8 mouse cellular contexts compared by ENCODE assay signal in the genomic region with DNA sequence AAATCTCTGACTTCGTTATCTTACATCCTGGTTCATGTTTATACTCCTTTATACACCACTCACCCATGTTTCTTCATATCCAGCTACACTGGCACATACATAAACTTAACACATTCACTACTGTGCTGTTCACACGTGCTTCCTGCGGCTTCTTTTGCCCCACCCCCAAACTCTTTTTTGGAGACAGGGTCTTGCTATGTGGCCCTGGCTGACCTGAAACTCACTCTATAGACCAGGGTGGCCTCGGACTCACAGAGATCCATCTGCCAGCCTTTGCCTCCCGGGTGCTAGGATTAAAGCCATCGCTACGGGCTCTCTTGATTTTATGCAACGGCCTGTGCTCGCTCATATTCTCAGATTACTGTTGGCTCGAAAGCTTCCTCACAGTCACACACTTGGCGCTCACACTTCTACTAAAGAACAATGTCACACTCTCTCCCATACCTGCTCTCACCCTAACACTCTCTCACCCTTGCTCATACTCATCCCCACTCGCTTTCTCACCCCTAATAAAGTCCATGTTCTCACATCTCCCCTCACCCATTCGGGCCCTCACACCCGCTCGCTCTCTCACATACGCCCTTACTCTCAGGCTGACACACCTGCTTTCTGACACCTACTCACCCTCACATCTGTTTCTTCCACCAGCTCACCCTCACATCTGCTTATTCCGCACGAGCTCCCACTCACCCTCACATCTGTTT. TPM values are rescaled to one million over a fixed set of nuclear protein-coding genes. Genes with fewer than 3 reads are reported as not detected.
DNase-seq lines count a peak whose midpoint lies in the region; ATAC-seq and TF ChIP-seq lines count a peak whose summit lies in the region.

No protein-coding gene starts in this region.

- WGBS in heart, embryonic 11.5 days (ENCODE audit: insufficient replicate concordance), result 13% methylated on average over 18 of the region's 18 CpGs
- WGBS in bone marrow, adult 2 months, result 6% methylated on average over 18 of the region's 18 CpGs
- 17% methylated on average over 18 of the region's 18 CpGs for WGBS in hindbrain, embryonic 14.5 days

- DNase-seq in heart, postnatal 25 days (ENCODE audit: low spot score), result no peak
- peak; percentile 17 for DNase-seq in 3T3-L1 (ENCODE audit: low read depth, low spot score)
- DNase-seq in hindbrain, embryonic 14.5 days (ENCODE audit: low spot score), result no peak
- DNase-seq in gastrocnemius, postnatal 4 days (ENCODE audit: low spot score in 2 of 2), result no peak
- no peak for DNase-seq in frontal cortex, adult 2 months (ENCODE audit: extremely low spot score in 1 of 2, low spot score in 1 of 2)

- no peaks in the 10 kb centered on the region for H3K9me3 ChIP-seq in heart, embryonic 11.5 days (replicated peaks; ENCODE audit: control insufficient read depth, low read length)
- no peaks in the 10 kb centered on the region for H3K9me3 ChIP-seq in hindbrain, embryonic 14.5 days (ENCODE audit: control insufficient read depth, low read length)

- H3K9ac ChIP-seq in heart, embryonic 11.5 days (ENCODE audit: low read depth, low read length), result peak overlapping the region; percentile 90
- H3K9ac ChIP-seq in hindbrain, embryonic 14.5 days, result peak overlapping the region; percentile 83

- TF ChIP-seq CTCF in bone marrow, adult 2 months (IDR thresholded peaks at IDR 0.05; ENCODE audit: control insufficient read depth, insufficient read depth, low read length), result no peak

- intact Hi-C loops in heart, postnatal 25 days (cut with DNase I), result no loop called here

- ATAC-seq in heart, embryonic 11.5 days (replicated peaks; ENCODE audit: insufficient number of reproducible peaks, low FRiP score, low TSS enrichment), result no peak
- no peak for ATAC-seq in hindbrain, embryonic 14.5 days (ENCODE audit: low FRiP score)
- peak; percentile 17 for ATAC-seq in megakaryocyte-erythroid progenitor cell, adult 5-6 weeks (replicated peaks; ENCODE audit: low FRiP score, low TSS enrichment, poor library complexity, severe bottlenecking)

- H3K27ac ChIP-seq in heart, embryonic 11.5 days (ENCODE audit: low read depth, low read length), result peak overlapping the region; percentile 57; the same call in 1 of the 2 replicates
- peak overlapping the region; percentile 25 for H3K27ac ChIP-seq in bone marrow, adult 2 months (ENCODE audit: control insufficient read depth, insufficient read depth, low read depth, low read length, poor library complexity)
- H3K27ac ChIP-seq in hindbrain, embryonic 14.5 days, result peak overlapping the region; percentile 79

- no peaks in the 10 kb centered on the region for H3K27me3 ChIP-seq in heart, embryonic 11.5 days (ENCODE audit: control insufficient read depth, insufficient read depth, low read length)
- H3K27me3 ChIP-seq in hindbrain, embryonic 14.5 days (ENCODE audit: control insufficient read depth, insufficient read depth, low read length), result no peaks in the 10 kb centered on the region

- no peaks in the 10 kb centered on the region for H3K36me3 ChIP-seq in heart, embryonic 11.5 days (ENCODE audit: control insufficient read depth, insufficient read depth, low read length)
- no peaks in the 10 kb centered on the region for H3K36me3 ChIP-seq in hindbrain, embryonic 14.5 days (replicated peaks; ENCODE audit: control insufficient read depth, insufficient read depth)

- peak overlapping the region; percentile 80 for H3K4me3 ChIP-seq in heart, embryonic 11.5 days (ENCODE audit: low read depth, low read length)
- peak overlapping the region; percentile 75 for H3K4me3 ChIP-seq in bone marrow, adult 2 months (replicated peaks; ENCODE audit: control insufficient read depth, low read depth, low read length)
- peak overlapping the region; percentile 73 for H3K4me3 ChIP-seq in hindbrain, embryonic 14.5 days (replicated peaks; ENCODE audit: low read length)

- peaks cover 16% of the 10 kb centered on the region for H3K4me1 ChIP-seq in heart, embryonic 11.5 days (ENCODE audit: control insufficient read depth, insufficient read depth, low read length)
- peaks cover 9% of the 10 kb centered on the region for H3K4me1 ChIP-seq in bone marrow, adult 2 months (ENCODE audit: control insufficient read depth, insufficient read depth, low read length)
- peaks cover 16% of the 10 kb centered on the region for H3K4me1 ChIP-seq in hindbrain, embryonic 14.5 days (replicated peaks; ENCODE audit: control insufficient read depth, insufficient read depth, low read length)

- peak overlapping the region; percentile 95 for H3K4me2 ChIP-seq in heart, embryonic 11.5 days
- peak overlapping the region; percentile 85 for H3K4me2 ChIP-seq in hindbrain, embryonic 14.5 days (replicated peaks)

- no peak for TF ChIP-seq POLR2A in bone marrow, adult 2 months (IDR thresholded peaks at IDR 0.05; ENCODE audit: borderline replicate concordance, control insufficient read depth, low read depth, low read length)

RNA-seq across cellular contexts. Expression of gene Chid1, which starts 0.7 kb away (rescaled TPM):
- polyA plus RNA-seq in heart, embryonic 11.5 days (2014; fragmentation: Nextera tagmentation; extraction: Ambion mirVana), result 35.0 and 46.7 TPM in 2 replicates
- 10 to 100 TPM; 46.6 to 47.1 TPM for total RNA-seq in heart, postnatal 25 days (2021)
- polyA plus RNA-seq in bone marrow, adult 2 months (2011; ENCODE audit: insufficient read depth, insufficient read length, low replicate concordance, missing spikeins), result 5.5 and 10.9 TPM in 2 replicates
- 45.5 and 47.8 TPM in 2 replicates for polyA plus RNA-seq in hindbrain, embryonic 14.5 days (2014; fragmentation: Nextera tagmentation; extraction: Ambion mirVana)
- total RNA-seq in megakaryocyte-erythroid progenitor cell, adult 5-6 weeks (2014; fragmentation: Nextera tagmentation), result 10.5 and 22.5 TPM in 2 replicates
- total RNA-seq in megakaryocyte-erythroid progenitor cell, adult 5-6 weeks (2017), result 31.8 and 44.9 TPM in 2 replicates
- total RNA-seq in gastrocnemius, postnatal 4 days (2021), result 10 to 100 TPM; 23.0 to 34.4 TPM
- 35.8 and 46.7 TPM in 2 replicates for polyA plus RNA-seq in frontal cortex, adult 2 months (2012; rRNA removed)

RNA-seq across cellular contexts. Expression of gene Ap2a2, which starts 23.0 kb away (rescaled TPM):
- polyA plus RNA-seq in heart, embryonic 11.5 days (2014; fragmentation: Nextera tagmentation; extraction: Ambion mirVana), result 53.0 and 66.8 TPM in 2 replicates
- 10 to 100 TPM; 48.9 to 56.1 TPM for total RNA-seq in heart, postnatal 25 days (2021)
- 38.8 and 59.9 TPM in 2 replicates for polyA plus RNA-seq in bone marrow, adult 2 months (2011; ENCODE audit: insufficient read depth, insufficient read length, low replicate concordance, missing spikeins)
- polyA plus RNA-seq in hindbrain, embryonic 14.5 days (2014; fragmentation: Nextera tagmentation; extraction: Ambion mirVana), result 104 TPM in 2 replicates
- total RNA-seq in megakaryocyte-erythroid progenitor cell, adult 5-6 weeks (2014; fragmentation: Nextera tagmentation), result 32.0 and 42.0 TPM in 2 replicates
- total RNA-seq in megakaryocyte-erythroid progenitor cell, adult 5-6 weeks (2017), result 27.0 and 35.5 TPM in 2 replicates
- total RNA-seq in gastrocnemius, postnatal 4 days (2021), result 10 to 100 TPM; 63.4 to 65.5 TPM
- 94.5 and 96.8 TPM in 2 replicates for polyA plus RNA-seq in frontal cortex, adult 2 months (2012; rRNA removed)

Comparison
In these comparisons a context has a peak if more than half of its experiments do, and no peak if none do; other contexts are left out.
1. H3K27ac ChIP-seq: peak in every context shown above with its lines; median percentile 79 in hindbrain, embryonic 14.5 days; 57 in heart, embryonic 11.5 days; 25 in bone marrow, adult 2 months.